Mouse (Mus musculus): ENCODE data around the gene Srrm1. TPM values are rescaled to one million over a fixed set of nuclear protein-coding genes. Genes with fewer than 3 reads are reported as not detected.

Gene Srrm1
- polyA plus RNA-seq, 1 experiment from 2014 or later: 226 TPM

DNA sequence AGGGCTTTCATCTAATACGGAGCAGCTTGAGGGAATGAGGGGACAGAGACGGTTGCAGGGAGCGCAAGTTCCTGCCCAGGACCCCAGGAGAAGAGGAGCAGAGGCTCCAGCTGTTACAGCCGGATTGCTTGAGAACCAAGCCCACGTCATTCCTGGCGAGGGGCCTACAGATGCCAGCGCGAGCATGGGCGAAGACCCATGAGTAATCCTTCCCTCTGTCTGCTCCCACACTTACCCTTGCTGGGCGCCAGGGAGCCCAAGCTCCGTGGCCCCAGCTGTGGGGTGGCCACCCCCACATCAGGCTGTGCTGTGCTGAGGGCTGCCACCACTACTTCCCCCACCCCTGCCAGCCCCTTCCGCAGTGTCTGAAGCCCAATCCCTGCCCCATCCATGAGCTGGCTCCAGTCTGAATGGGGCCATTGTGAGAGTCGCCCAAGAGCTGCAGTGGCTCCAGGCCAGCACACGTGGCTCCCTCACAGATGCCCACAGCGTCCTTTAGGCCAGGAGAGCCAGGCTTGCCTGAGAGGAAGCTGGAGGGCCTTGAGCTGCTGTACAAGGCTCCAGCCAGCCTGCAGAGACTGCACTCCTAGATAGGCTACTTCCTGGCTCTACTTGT is 55.1 kb downstream of the Srrm1 start:
- no peak overlapping the region for H3K9ac ChIP-seq
- ATAC-seq (ENCODE audit: insufficient read depth, low FRiP score, low read depth): peak; percentile 34; the same call in 1 of the 2 replicates
- 0 out of 2 replicates have a peak, but pooled peaks cover 7% of the 10 kb centered on the region for H3K4me1 ChIP-seq
- WGBS: 62% methylated on average over 15 of the region's 15 CpGs
- no peaks in the 10 kb centered on the region for H3K27me3 ChIP-seq (replicated peaks)
- no peaks in the 10 kb centered on the region for H3K9me3 ChIP-seq
- H3K36me3 ChIP-seq: no peaks in the 10 kb centered on the region
- H3K4me3 ChIP-seq (replicated peaks): no peak overlapping the region
- no peak overlapping the region; the same call in 1 of the 2 replicates for H3K27ac ChIP-seq
- H3K4me2 ChIP-seq: no peak overlapping the region

DNA sequence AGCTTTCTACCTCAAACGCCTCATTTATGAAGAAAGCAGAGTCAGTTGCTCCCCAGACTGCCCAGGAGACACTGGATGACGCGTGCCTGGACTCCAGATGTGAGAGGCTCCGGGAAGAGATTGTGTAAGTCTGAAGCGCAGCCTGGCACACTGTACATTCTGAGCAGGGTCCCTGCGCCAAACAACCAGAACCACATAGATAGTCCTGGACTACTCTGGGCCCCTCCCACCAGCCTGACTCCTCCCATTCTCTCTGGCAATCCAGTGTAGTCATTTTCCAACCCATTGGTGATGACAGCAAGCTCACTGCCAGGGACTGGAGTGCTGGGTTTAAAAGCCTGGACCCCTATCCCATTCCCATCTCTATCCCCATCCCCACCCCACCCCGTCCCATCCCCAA is 56.0 kb downstream of the Srrm1 start:
- Histone ChIP-seq H3K27ac (no peak overlapping the region), H3K27me3 (replicated peaks) (no peaks in the 10 kb centered on the region), H3K4me2 (no peak overlapping the region), H3K4me1 (peaks cover 13% of the 10 kb centered on the region), H3K9me3 (no peaks in the 10 kb centered on the region), H3K4me3 (replicated peaks) (no peak overlapping the region), H3K9ac (no peak overlapping the region), H3K36me3 (no peaks in the 10 kb centered on the region)
- 85% methylated on average over 7 of the region's 7 CpGs for WGBS
- ATAC-seq (ENCODE audit: insufficient read depth, low FRiP score, low read depth): no peak

DNA sequence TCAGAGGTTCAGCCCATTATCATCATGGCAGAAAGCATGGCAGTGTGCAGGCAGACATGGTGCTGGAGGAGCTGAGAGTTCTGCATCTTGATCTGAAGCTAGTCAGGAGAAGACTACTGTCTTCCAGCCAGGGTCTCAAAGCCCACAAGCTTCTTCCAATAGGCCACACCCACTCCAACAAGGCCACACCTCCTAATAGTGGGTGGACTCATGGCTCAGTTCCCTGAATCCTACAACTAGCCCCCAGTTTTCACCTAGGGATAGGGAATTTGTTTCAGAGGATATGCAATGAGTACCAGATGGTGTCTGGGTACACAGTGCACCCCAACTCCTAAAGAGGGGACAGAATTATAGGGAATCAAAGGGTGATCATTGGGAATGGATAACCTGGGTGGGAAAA is 56.6 kb downstream of the Srrm1 start:
- Histone ChIP-seq H3K4me1 (peaks cover 19% of the 10 kb centered on the region), H3K9me3 (no peaks in the 10 kb centered on the region), H3K27ac (no peak overlapping the region)

DNA sequence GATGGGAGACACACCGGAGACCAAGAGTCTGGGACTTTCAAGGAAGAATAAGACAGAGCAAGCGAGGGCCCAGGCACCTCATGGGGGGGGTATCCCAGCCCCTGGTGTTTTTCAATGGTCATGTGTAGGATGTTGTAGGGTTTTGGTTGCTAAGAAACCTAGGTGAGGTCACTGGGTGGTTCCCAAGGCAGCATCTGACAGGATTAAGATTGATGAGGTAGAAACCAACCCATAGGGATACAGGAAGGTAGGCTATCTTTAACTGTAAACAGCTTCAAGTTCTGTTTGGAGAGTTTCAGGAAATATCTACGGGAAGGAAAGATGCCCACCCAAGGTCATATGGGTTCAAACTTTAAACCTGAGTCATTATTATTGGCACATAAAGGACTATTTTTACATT is 59.3 kb downstream of the Srrm1 start:
- Histone ChIP-seq H3K27me3 (replicated peaks) (no peaks in the 10 kb centered on the region), H3K36me3 (no peaks in the 10 kb centered on the region), H3K4me3 (replicated peaks) (no peak overlapping the region), H3K4me1 (peaks cover 19% of the 10 kb centered on the region), H3K27ac (no peak overlapping the region), H3K9ac (no peak overlapping the region), H3K9me3 (no peaks in the 10 kb centered on the region), H3K4me2 (no peak overlapping the region)
- WGBS: 70% methylated on average over 3 of the region's 3 CpGs
- no peak for ATAC-seq (ENCODE audit: insufficient read depth, low FRiP score, low read depth)

More for the DNA sequence above, 56.6 kb downstream of the Srrm1 start:
- no peaks in the 10 kb centered on the region for H3K36me3 ChIP-seq
- H3K27me3 ChIP-seq (replicated peaks): no peaks in the 10 kb centered on the region
- no peak overlapping the region for H3K9ac ChIP-seq
- H3K4me3 ChIP-seq (replicated peaks): no peak overlapping the region
- H3K4me2 ChIP-seq: no peak overlapping the region
- no peak for ATAC-seq (ENCODE audit: insufficient read depth, low FRiP score, low read depth)

DNA sequence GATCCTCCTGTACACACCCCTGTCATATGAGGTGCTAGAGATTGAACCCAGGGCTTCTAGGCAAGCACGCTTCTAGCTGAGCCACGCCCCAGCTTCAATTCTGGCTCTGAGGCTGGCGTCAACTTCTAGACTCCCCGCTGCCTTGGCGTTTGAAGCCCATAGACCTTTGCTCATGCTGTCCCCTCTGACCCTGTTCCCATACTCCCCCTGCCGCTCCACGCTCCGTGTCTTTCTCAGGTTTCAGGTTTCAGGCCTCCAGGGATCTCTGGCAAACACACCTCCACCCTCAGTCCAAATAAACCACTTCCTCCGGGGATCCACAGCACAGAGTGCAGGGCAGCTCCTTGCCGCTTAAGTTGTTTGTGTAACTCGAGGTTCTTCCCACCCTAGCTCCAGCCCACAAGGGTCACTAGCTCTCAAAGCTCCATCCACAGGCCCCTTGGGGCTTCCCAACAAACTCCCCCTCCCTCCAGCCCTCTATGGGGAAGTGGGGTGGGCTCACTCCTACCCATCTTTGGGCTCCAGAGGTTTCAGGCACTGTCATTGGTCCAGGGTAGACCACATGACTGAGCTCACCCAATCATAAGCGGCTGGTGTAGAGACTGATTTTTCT is 60.5 kb downstream of the Srrm1 start:
- Histone ChIP-seq H3K27me3 (replicated peaks) (no peaks in the 10 kb centered on the region), H3K4me2 (peak overlapping the region; percentile 44), H3K36me3 (no peaks in the 10 kb centered on the region), H3K4me1 (peaks cover 12% of the 10 kb centered on the region), H3K9ac (no peak overlapping the region), H3K4me3 (replicated peaks) (no peak overlapping the region), H3K27ac (peak overlapping the region; percentile 40; the same call in 1 of the 2 replicates), H3K9me3 (no peaks in the 10 kb centered on the region)
- peak; percentile 78 for ATAC-seq (ENCODE audit: insufficient read depth, low FRiP score, low read depth)
- WGBS: 7% methylated on average over 12 of the region's 12 CpGs

DNA sequence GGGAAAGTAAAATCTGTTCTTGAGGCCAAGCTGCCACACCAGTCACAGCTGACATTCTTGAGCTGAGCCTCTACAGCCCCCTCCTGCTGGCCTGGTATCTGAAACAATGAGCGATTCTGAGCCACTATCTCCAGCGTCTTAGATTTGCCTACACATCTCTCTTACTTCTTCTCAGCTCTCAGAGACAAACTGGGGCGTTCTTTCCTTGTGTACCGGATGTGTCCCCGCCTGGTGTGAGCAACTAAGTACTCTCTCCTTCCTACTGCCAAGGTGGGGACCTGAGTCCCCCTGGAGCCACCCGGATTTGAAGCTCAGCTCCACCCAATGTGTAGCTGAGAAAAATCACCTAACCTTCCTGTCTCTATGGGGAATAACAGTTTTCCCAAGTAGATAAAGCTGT is 61.3 kb downstream of the Srrm1 start:
- Histone ChIP-seq H3K4me1 (peaks cover 18% of the 10 kb centered on the region), H3K27ac (no peak overlapping the region), H3K4me3 (replicated peaks) (no peak overlapping the region), H3K36me3 (no peaks in the 10 kb centered on the region), H3K27me3 (replicated peaks) (no peaks in the 10 kb centered on the region), H3K4me2 (peak overlapping the region; percentile 44), H3K9me3 (no peaks in the 10 kb centered on the region), H3K9ac (no peak overlapping the region)
- WGBS: 41% methylated on average over 6 of the region's 6 CpGs
- no peak for ATAC-seq (ENCODE audit: insufficient read depth, low FRiP score, low read depth)

DNA sequence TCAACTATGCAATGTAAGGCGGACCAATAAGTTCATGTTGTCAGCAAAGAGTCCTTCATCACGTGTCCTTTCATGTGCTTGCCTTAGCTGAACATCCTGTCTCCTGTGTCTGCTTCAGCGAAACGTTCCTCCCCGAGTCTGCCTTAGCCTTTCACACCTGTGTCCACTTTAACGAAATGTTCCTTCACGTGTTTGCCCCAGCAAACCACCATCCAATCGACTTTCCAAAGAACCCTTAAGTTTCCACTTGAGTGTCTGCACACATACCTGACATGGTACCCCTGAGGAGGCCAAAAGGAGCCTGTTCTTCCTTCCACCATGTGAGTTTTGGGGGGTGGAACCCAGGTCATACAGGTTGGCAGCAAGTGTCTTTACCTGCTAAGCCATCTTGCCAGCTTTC is 61.9 kb downstream of the Srrm1 start:
- no peaks in the 10 kb centered on the region for H3K36me3 ChIP-seq
- no peak for ATAC-seq (ENCODE audit: insufficient read depth, low FRiP score, low read depth)
- WGBS: 90% methylated on average over 8 of the region's 8 CpGs
- H3K4me2 ChIP-seq: no peak overlapping the region
- H3K27ac ChIP-seq: no peak overlapping the region
- no peaks in the 10 kb centered on the region for H3K27me3 ChIP-seq (replicated peaks)
- peaks cover 22% of the 10 kb centered on the region for H3K4me1 ChIP-seq
- no peak overlapping the region for H3K9ac ChIP-seq
- no peak overlapping the region for H3K4me3 ChIP-seq (replicated peaks)
- no peaks in the 10 kb centered on the region for H3K9me3 ChIP-seq

DNA sequence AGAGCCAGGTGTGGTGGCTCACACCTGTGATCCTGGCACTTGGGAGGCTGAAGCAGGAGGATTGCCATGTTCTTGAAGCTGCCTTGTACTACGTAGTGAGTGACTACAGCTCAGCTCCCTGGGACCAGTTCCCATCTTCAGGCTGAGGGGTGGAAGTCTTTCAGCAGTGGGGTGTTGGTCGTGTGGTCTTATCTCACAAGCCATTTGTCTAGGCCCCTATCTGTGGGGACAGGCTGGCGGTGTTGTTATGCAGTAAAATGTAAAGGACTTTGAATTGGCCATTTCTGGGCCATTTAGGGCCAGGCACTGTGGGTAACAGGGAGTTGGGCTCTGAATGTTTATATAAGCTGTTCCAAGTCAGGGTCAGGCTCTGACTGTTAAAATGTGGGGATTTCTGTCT is 65.1 kb downstream of the Srrm1 start:
- Histone ChIP-seq H3K4me2 (no peak overlapping the region), H3K4me3 (replicated peaks) (no peak overlapping the region), H3K9ac (no peak overlapping the region), H3K9me3 (no peaks in the 10 kb centered on the region), H3K4me1 (peaks cover 27% of the 10 kb centered on the region), H3K36me3 (no peaks in the 10 kb centered on the region), H3K27ac (no peak overlapping the region; the same call in 1 of the 2 replicates), H3K27me3 (replicated peaks) (no peaks in the 10 kb centered on the region)
- ATAC-seq (ENCODE audit: insufficient read depth, low FRiP score, low read depth): peak; percentile 74; the same call in 1 of the 2 replicates
- WGBS: 43% methylated on average over 3 of the region's 3 CpGs

DNA sequence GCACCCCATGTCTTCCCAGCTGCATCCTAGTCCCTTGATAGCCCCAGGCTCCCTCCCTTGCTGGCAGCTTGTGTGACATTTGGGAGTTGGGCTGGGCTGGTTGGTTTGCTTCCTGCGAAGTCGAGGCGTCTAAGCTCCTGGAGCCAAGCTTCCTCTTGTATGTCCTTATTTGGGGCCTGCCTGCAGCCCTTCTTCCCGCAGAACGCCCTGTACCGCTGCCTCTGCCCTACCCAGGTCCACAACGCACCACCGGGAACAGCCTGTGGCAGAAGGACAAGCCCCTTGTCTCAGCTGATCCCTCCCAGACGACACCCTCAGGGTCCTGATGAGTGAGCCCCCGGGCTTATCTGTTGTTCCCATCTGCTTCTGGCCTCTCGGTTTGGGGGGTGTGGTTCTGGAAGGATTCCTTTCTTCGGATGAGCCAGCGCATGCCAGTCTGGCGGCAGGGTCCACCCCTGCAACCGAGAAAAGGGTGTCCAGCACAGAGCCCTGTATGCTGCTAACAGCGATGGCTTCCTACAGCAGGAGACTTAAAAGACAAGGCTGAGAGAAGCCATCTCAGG is 66.2 kb downstream of the Srrm1 start:
- H3K9ac ChIP-seq: no peak overlapping the region; the same call in 1 of the 2 replicates
- 7% methylated on average over 16 of the region's 16 CpGs for WGBS

DNA sequence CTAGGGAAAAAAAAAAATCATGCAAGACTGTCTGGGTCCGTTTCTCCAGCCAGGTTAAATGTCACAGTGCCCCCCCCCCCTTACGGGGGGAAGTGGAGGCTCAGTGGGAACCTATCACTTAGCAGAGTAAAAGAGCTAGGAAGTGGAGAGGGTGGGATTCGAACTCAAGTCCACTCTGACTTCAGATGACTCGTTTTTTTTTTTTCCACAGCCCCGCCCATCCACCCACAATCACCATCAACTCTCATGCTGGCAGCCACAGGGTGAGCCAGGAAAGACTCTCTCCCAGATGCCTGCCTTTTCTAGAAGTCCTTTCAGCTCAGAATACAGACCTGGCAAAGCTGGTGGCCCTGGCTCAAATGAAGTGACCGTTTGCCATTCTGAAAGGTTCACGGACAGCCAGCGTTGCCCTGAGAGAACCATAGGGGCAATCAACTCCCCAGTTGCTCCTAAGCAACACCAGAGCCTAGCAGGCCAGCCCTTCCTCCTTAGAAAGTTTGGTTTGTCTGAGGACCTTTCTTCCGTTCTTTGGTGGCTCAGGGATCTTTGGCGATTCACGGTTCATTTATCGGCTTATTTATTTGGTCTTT is 67.0 kb downstream of the Srrm1 start:
- no peaks in the 10 kb centered on the region for H3K36me3 ChIP-seq
- H3K27ac ChIP-seq: peak overlapping the region; percentile 77
- H3K9me3 ChIP-seq: no peaks in the 10 kb centered on the region
- H3K9ac ChIP-seq: no peak overlapping the region
- no peaks in the 10 kb centered on the region for H3K27me3 ChIP-seq (replicated peaks)
- peaks cover 14% of the 10 kb centered on the region for H3K4me1 ChIP-seq
- no peak overlapping the region for H3K4me3 ChIP-seq (replicated peaks)
- no peak for ATAC-seq (ENCODE audit: insufficient read depth, low FRiP score, low read depth)
- 0 out of 2 replicates have a peak overlapping the region, but pooled peaks have one; percentile 40 for H3K4me2 ChIP-seq
- WGBS: 62% methylated on average over 12 of the region's 12 CpGs

More for the DNA sequence above, 66.2 kb downstream of the Srrm1 start:
- ATAC-seq (ENCODE audit: insufficient read depth, low FRiP score, low read depth): peak; percentile 61; the same call in 1 of the 2 replicates
- Histone ChIP-seq H3K9me3 (no peaks in the 10 kb centered on the region), H3K27me3 (replicated peaks) (no peaks in the 10 kb centered on the region), H3K4me2 (peak overlapping the region; percentile 40), H3K36me3 (no peaks in the 10 kb centered on the region), H3K27ac (peak overlapping the region; percentile 77), H3K4me3 (replicated peaks) (peak overlapping the region; percentile 11), H3K4me1 (peaks cover 18% of the 10 kb centered on the region)

DNA sequence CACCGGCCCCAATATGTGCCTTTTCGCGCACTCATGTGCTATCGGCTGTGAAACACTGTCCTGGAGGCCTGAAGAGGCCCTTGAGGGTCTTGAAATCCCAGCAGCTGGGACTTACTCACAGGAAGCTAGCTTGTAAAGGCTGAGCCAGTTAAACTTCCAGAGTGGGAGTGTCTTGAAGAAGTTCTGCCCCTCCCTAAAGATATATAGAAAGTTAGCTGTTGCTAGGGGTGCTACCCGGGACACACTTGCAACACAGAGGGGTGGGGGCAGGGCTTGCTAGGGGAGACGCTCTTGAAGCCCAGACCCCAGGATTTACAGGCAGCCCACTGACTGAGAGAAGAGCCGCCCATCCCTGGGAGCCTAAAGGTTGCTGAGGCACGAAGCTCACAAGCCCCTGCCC is 67.7 kb downstream of the Srrm1 start:
- Histone ChIP-seq H3K9me3 (no peaks in the 10 kb centered on the region), H3K4me1 (peaks cover 14% of the 10 kb centered on the region), H3K27me3 (replicated peaks) (no peaks in the 10 kb centered on the region), H3K27ac (no peak overlapping the region), H3K4me2 (no peak overlapping the region), H3K36me3 (no peaks in the 10 kb centered on the region), H3K9ac (no peak overlapping the region), H3K4me3 (replicated peaks) (no peak overlapping the region)
- no peak for ATAC-seq (ENCODE audit: insufficient read depth, low FRiP score, low read depth)
- WGBS: 53% methylated on average over 8 of the region's 8 CpGs

DNA sequence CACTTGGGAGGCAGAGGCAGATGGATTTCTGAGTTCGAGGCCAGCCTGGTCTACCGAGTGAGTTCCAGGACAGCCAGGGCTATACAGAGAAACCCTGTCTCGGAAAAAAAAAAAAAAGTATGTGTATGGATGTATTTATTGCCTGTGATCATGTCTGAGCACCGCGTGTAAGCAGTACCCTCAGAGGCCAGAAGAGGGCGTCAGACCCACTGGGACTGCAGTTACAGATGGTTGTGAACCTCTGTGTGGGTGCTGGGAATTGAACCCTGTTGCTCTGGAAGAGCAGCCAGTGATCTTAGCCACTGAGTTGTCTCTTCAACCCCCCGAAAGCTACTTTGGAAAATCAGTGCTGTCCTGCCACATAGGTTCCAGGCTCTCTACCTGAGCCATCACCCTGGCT is 69.2 kb downstream of the Srrm1 start:
- Histone ChIP-seq H3K9me3 (no peaks in the 10 kb centered on the region), H3K27me3 (replicated peaks) (no peaks in the 10 kb centered on the region), H3K9ac (no peak overlapping the region), H3K36me3 (no peaks in the 10 kb centered on the region), H3K4me1 (peaks cover 14% of the 10 kb centered on the region), H3K27ac (no peak overlapping the region), H3K4me3 (replicated peaks) (no peak overlapping the region), H3K4me2 (no peak overlapping the region)
- ATAC-seq (ENCODE audit: insufficient read depth, low FRiP score, low read depth): no peak
- 90% methylated on average over 7 of the region's 7 CpGs for WGBS

Measured in stomach, embryonic 15.5 days (tissue).